Mouse (Mus musculus) kidney, postnatal 25 days (tissue): Measurements from ENCODE around the gene Rnf17.
A peak's percentile ranks its signal among the peaks of the same experiment; 100 is the strongest.

Experiments
- DNase-seq, 2 experiments: peaks; one replicate each; pipeline ENCODE4 v3.0.0; 2021; ENCODE audit warnings: mixed read lengths in 2 of 2

The Rnf17 gene

GRCm38 (mm10) chr14:56512084-56512483, 109.7 kb downstream of the Rnf17 start:
- DNase-seq: peak in 1 of 2 experiments; percentile 2

GRCm38 (mm10) chr14:56514775-56515174, 112.4 kb downstream of the Rnf17 start:
- no peak for DNase-seq

- DNase-seq: no peak
Measured at GRCm38 (mm10) chr14:56530788-56531187, 128.4 kb downstream of the Rnf17 start.

GRCm38 (mm10) chr14:56544946-56545345, 142.6 kb downstream of the Rnf17 start:
- DNase-seq: peak; percentile 34 to 53

GRCm38 (mm10) chr14:56545491-56545890, 143.1 kb downstream of the Rnf17 start:
- DNase-seq: no peak

- DNase-seq: no peak
Measured at GRCm38 (mm10) chr14:56550960-56551359, 148.6 kb downstream of the Rnf17 start.

GRCm38 (mm10) chr14:56552924-56553323, 150.5 kb downstream of the Rnf17 start:
- no peak for DNase-seq

- DNase-seq: no peak
Measured at GRCm38 (mm10) chr14:56553331-56553730, 150.9 kb downstream of the Rnf17 start.

GRCm38 (mm10) chr14:56554716-56555115, 152.3 kb downstream of the Rnf17 start:
- no peak for DNase-seq

- DNase-seq: no peak
Measured at GRCm38 (mm10) chr14:56559134-56559533, 156.8 kb downstream of the Rnf17 start.

GRCm38 (mm10) chr14:56567476-56567875, 165.1 kb downstream of the Rnf17 start:
- DNase-seq: no peak

- no peak for DNase-seq
Measured at GRCm38 (mm10) chr14:56569041-56569440, 166.7 kb downstream of the Rnf17 start.

GRCm38 (mm10) chr14:56571310-56572093, 169.1 kb downstream of the Rnf17 start:
- DNase-seq: peak; percentile 97

- DNase-seq: no peak
Measured at GRCm38 (mm10) chr14:56572546-56572945, 170.2 kb downstream of the Rnf17 start.
